Mouse (Mus musculus) neural tube, embryonic 11.5 days (tissue): Measurements from ENCODE around the gene Ndufs7. TPM values are rescaled to one million over a fixed set of nuclear protein-coding genes. Genes with fewer than 3 reads are reported as not detected.
A peak's percentile ranks its signal among the peaks of the same experiment; 100 is the strongest.

Experiments
- ATAC-seq: fragments of 200-750 bp; cut with Nextera tagmentation; 2 replicates; pipeline ENCODE4 v1.8.0; 2017; ENCODE audit warnings: moderate number of reproducible peaks, mild to moderate bottlenecking, moderate TSS enrichment, moderate library complexity; ENCODE audit not compliant: insufficient read depth, low FRiP score, low TSS enrichment
- DNase-seq: peaks from one replicate; pipeline ENCODE4 v3.0.0-alpha.2; 2015; ENCODE audit warnings: low spot score
- H3K27ac ChIP-seq: fragments of 300-500 bp; sonication (generic); 2 replicates; pipeline ENCODE4 v1.5.1; 2014; ENCODE audit warnings: low read depth, mild to moderate bottlenecking, low read length
- H3K27me3 ChIP-seq: fragments of 300-500 bp; sonication (generic); 2 replicates; pipeline ENCODE4 v1.6.1; 2014; ENCODE audit warnings: mild to moderate bottlenecking, low read length, mixed read lengths; ENCODE audit not compliant: control insufficient read depth, insufficient read depth
- H3K36me3 ChIP-seq: fragments of 300-500 bp; sonication (generic); 2 replicates; pipeline ENCODE4 v1.6.1; 2014; ENCODE audit warnings: mild to moderate bottlenecking, low read length, moderate library complexity, mixed read lengths; ENCODE audit not compliant: control insufficient read depth, insufficient read depth
- H3K4me1 ChIP-seq: fragments of 300-500 bp; sonication (generic); 2 replicates; pipeline ENCODE4 v1.6.1; 2014; ENCODE audit warnings: low read length, mixed read lengths; ENCODE audit not compliant: control insufficient read depth, insufficient read depth
- H3K4me2 ChIP-seq: fragments of 300-500 bp; sonication (generic); 2 replicates; pipeline ENCODE4 v1.6.1; 2014; ENCODE audit warnings: low read depth, mild to moderate bottlenecking, moderate library complexity
- H3K4me3 ChIP-seq: fragments of 300-500 bp; sonication (generic); 2 replicates; pipeline ENCODE4 v1.5.1; 2014; ENCODE audit warnings: low read depth, low read length
- H3K9ac ChIP-seq: fragments of 300-500 bp; sonication (generic); 2 replicates; pipeline ENCODE4 v1.6.1; 2014; ENCODE audit warnings: mild to moderate bottlenecking, low read length
- H3K9me3 ChIP-seq: fragments of 300-500 bp; sonication (generic); 2 replicates; pipeline ENCODE4 v1.6.1; 2016; ENCODE audit warnings: low read length; ENCODE audit not compliant: control insufficient read depth
- WGBS: fragments of 180-500 bp; shearing (Covaris S2); extraction: QIAGEN DNeasy Blood & Tissue Kit; methylation state at CpG from one replicate; pipeline ENCODE4 v1.1.7; 2014; 5-methylcytosine and 5-hydroxymethylcytosine counted together
- polyA plus RNA-seq: library from polyadenylated mRNA; unstranded; fragments of >200 nt; fragmentation: Nextera tagmentation; extraction: Ambion mirVana; gene quantifications from 2 replicates; pipeline ENCODE4 v1.2.1, GENCODE M21; 2014

The Ndufs7 gene
- polyA plus RNA-seq, 1 experiment from 2014 or later, result 261 TPM

GRCm38 (mm10) chr10:80236145-80236825 lies 12.6 kb upstream of the Ndufs7 start:
- WGBS, result 97% methylated on average over 13 of the region's 13 CpGs
- H3K4me2 ChIP-seq, result no peak overlapping the region
- H3K27me3 ChIP-seq, result no peaks in the 10 kb centered on the region
- DNase-seq (no peak), ATAC-seq (no peak)
- H3K4me3 ChIP-seq, result no peak overlapping the region
- no peak overlapping the region for H3K27ac ChIP-seq
- H3K9ac ChIP-seq, result no peak overlapping the region
- H3K4me1 ChIP-seq, result peaks cover 3% of the 10 kb centered on the region; the same call in 1 of the 2 replicates
- no peaks in the 10 kb centered on the region for H3K9me3 ChIP-seq
- H3K36me3 ChIP-seq, result peaks cover 51% of the 10 kb centered on the region

DNA sequence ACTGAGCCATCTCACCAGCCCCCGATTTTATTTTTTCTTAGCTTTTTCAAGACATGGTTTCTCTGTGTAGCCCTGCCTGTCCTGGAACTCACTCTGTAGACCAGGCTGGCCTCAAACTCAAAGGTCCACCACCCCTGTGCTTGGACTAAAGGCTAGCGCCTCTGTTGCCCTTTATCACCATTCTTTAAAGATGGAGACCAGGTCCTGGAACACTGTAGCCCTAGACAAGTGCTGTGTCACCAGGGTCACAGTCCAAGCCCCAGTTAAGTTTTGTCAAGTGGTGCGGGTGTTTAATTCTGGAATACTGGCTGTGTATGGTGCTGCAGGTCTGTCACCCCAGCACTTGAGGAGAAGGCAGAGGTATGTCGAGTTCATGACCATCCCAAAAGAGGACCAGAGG lies 11.9 kb upstream of the Ndufs7 start:
- no peak overlapping the region for H3K4me3 ChIP-seq
- H3K4me2 ChIP-seq, result no peak overlapping the region
- H3K27ac ChIP-seq, result no peak overlapping the region
- H3K9ac ChIP-seq, result no peak overlapping the region
- H3K27me3 ChIP-seq, result no peaks in the 10 kb centered on the region
- peaks cover 55% of the 10 kb centered on the region for H3K36me3 ChIP-seq
- H3K9me3 ChIP-seq, result no peaks in the 10 kb centered on the region
- H3K4me1 ChIP-seq, result peaks cover 3% of the 10 kb centered on the region; the same call in 1 of the 2 replicates
- DNase-seq, result no peak
- ATAC-seq, result no peak
- WGBS, result 91% methylated on average over 4 of the region's 4 CpGs

GRCm38 (mm10) chr10:80238306-80238705 lies 10.6 kb upstream of the Ndufs7 start:
- Histone ChIP-seq H3K36me3 (peaks cover 49% of the 10 kb centered on the region), H3K27me3 (no peaks in the 10 kb centered on the region), H3K9me3 (no peaks in the 10 kb centered on the region), H3K9ac (no peak overlapping the region), H3K4me1 (no peaks in the 10 kb centered on the region), H3K27ac (no peak overlapping the region), H3K4me3 (no peak overlapping the region), H3K4me2 (no peak overlapping the region)
- WGBS, result 94% methylated on average over 3 of the region's 3 CpGs
- ATAC-seq (no peak), DNase-seq (no peak)

DNA sequence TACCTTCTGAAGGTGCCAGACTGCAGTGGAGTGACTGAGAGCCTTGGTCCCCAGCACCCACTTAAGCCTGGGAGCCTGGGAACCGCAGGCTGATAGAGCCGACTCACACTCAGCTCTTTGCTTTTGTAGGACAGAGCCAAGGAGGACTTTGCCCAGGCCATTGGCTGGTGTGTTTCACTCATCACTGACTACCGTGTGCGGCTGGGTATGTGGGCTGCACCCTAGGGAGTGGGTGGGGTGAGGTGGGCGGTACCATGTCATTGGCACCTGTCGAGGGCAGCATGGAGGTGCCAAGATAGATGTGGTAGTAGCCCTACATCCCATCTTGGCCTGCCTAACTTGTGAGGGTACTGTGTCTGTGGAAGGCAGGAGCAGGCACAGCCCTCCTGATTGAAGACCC lies 9.1 kb upstream of the Ndufs7 start:
- H3K4me2 ChIP-seq, result no peak overlapping the region
- H3K36me3 ChIP-seq, result peaks cover 60% of the 10 kb centered on the region
- WGBS, result 86% methylated on average over 6 of the region's 6 CpGs
- no peak overlapping the region for H3K27ac ChIP-seq
- no peaks in the 10 kb centered on the region for H3K27me3 ChIP-seq
- H3K4me1 ChIP-seq, result no peaks in the 10 kb centered on the region
- H3K9me3 ChIP-seq, result no peaks in the 10 kb centered on the region
- ATAC-seq (no peak), DNase-seq (no peak)
- no peak overlapping the region for H3K9ac ChIP-seq
- H3K4me3 ChIP-seq, result no peak overlapping the region

GRCm38 (mm10) chr10:80242088-80242487 lies 6.8 kb upstream of the Ndufs7 start:
- WGBS, result 86% methylated on average over 9 of the region's 9 CpGs
- no peak for ATAC-seq
- no peaks in the 10 kb centered on the region for H3K9me3 ChIP-seq

GRCm38 (mm10) chr10:80242607-80243006 lies 6.3 kb upstream of the Ndufs7 start:
- Histone ChIP-seq H3K4me3 (no peak overlapping the region), H3K9me3 (no peaks in the 10 kb centered on the region), H3K27ac (no peak overlapping the region), H3K4me1 (no peaks in the 10 kb centered on the region), H3K9ac (no peak overlapping the region), H3K4me2 (no peak overlapping the region), H3K36me3 (peaks cover 42% of the 10 kb centered on the region), H3K27me3 (no peaks in the 10 kb centered on the region)
- DNase-seq, result no peak
- no peak for ATAC-seq
- WGBS, result 86% methylated on average over 3 of the region's 3 CpGs

More at GRCm38 (mm10) chr10:80242088-80242487, 6.8 kb upstream of the Ndufs7 start:
- Histone ChIP-seq H3K36me3 (peaks cover 46% of the 10 kb centered on the region), H3K9ac (no peak overlapping the region), H3K27me3 (no peaks in the 10 kb centered on the region), H3K4me1 (no peaks in the 10 kb centered on the region), H3K4me2 (no peak overlapping the region), H3K27ac (no peak overlapping the region), H3K4me3 (no peak overlapping the region)
- no peak for DNase-seq

GRCm38 (mm10) chr10:80244791-80245399 lies 4.0 kb upstream of the Ndufs7 start:
- H3K36me3 ChIP-seq, result peaks cover 34% of the 10 kb centered on the region
- no peaks in the 10 kb centered on the region for H3K9me3 ChIP-seq
- H3K4me2 ChIP-seq, result no peak overlapping the region
- peaks cover 2% of the 10 kb centered on the region; the same call in 1 of the 2 replicates for H3K4me1 ChIP-seq
- no peaks in the 10 kb centered on the region for H3K27me3 ChIP-seq
- 44% methylated on average over 5 of the region's 5 CpGs for WGBS
- no peak overlapping the region for H3K27ac ChIP-seq
- no peak overlapping the region for H3K4me3 ChIP-seq
- no peak for DNase-seq
- no peak for ATAC-seq
- no peak overlapping the region for H3K9ac ChIP-seq

- ATAC-seq (no peak), DNase-seq (peak; percentile 84)
- WGBS, result 2% methylated on average over 4 of the region's 4 CpGs
- H3K9me3 ChIP-seq, result no peaks in the 10 kb centered on the region
- no peaks in the 10 kb centered on the region for H3K27me3 ChIP-seq
- H3K4me1 ChIP-seq, result peaks cover 9% of the 10 kb centered on the region; the same call in 1 of the 2 replicates
- no peak overlapping the region for H3K9ac ChIP-seq
- no peak overlapping the region for H3K4me3 ChIP-seq
- H3K36me3 ChIP-seq, result peaks cover 28% of the 10 kb centered on the region
- H3K4me2 ChIP-seq, result no peak overlapping the region
- no peak overlapping the region for H3K27ac ChIP-seq
Measured at GRCm38 (mm10) chr10:80245600-80245999, 3.3 kb upstream of the Ndufs7 start.

DNA sequence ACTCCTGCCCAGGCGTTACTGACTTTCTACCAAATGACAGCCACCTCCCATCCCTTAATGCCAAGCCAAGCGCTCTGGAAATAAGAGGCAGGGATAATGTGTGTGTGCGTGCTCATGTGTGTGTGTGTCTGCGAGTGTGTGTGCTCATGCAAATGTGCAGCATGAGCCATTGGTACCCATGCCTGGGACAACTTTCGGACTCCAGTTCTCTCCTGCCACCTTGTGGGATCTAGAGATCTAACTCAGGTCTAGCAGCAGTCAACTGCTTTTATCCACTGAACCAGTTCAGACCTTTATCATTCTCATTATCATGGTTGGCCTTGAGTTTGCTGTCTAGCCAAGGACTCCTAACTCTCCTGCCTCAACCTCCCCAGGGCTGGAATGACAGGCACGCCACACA lies 1.1 kb upstream of the Ndufs7 start:
- no peak overlapping the region for H3K27ac ChIP-seq
- H3K4me2 ChIP-seq, result no peak overlapping the region
- peaks cover 12% of the 10 kb centered on the region; the same call in 1 of the 2 replicates for H3K4me1 ChIP-seq
- H3K36me3 ChIP-seq, result peaks cover 14% of the 10 kb centered on the region; the same call in 1 of the 2 replicates
- H3K27me3 ChIP-seq, result no peaks in the 10 kb centered on the region
- H3K4me3 ChIP-seq, result no peak overlapping the region
- no peaks in the 10 kb centered on the region for H3K9me3 ChIP-seq
- ATAC-seq, result no peak
- 63% methylated on average over 6 of the region's 6 CpGs for WGBS
- no peak overlapping the region for H3K9ac ChIP-seq
- DNase-seq, result no peak
